Comparison of ENCODE assay signal across 12 mouse cellular contexts in genomic region chr1:191785108-191785507, GRCm38 (mm10). TPM values are rescaled to one million over a fixed set of nuclear protein-coding genes. Genes with fewer than 3 reads are reported as not detected.
DNase-seq lines count a peak whose midpoint lies in the region; ATAC-seq and TF ChIP-seq lines count a peak whose summit lies in the region.
"Had no signal": no experiment of that assay in that cellular context is flagged by ENCODE, and none has a peak within 500 bp of the region (broad histone marks: within the 10 kb centered on the region; RNA-seq: fewer than 3 reads in every experiment).

No protein-coding gene starts in this region.

- no peak for DNase-seq in embryonic facial prominence, embryonic 10.5 days (ENCODE audit: low spot score)
- no peak for DNase-seq in left cerebral cortex, adult 2 months (ENCODE audit: extremely low spot score in 1 of 2, low spot score in 2 of 2)
- no peak for DNase-seq in left cerebral cortex, postnatal 14 days (ENCODE audit: low spot score in 2 of 2)
- DNase-seq in Muller cell, postnatal 12 days (ENCODE audit: inconsistent ontology term) = peak; percentile 80
- DNase-seq in mesoderm, embryonic 11.5 days (ENCODE audit: low read depth, low spot score) = peak; percentile 20
- no peak for DNase-seq in gastrocnemius, postnatal 36 days
- no peak for DNase-seq in adrenal gland, postnatal 25 days
- DNase-seq: cerebellum, adult 18-20 months had no signal

- H3K27me3 ChIP-seq in embryonic facial prominence, embryonic 12.5 days = no peaks in the 10 kb centered on the region
- no peaks in the 10 kb centered on the region for H3K27me3 ChIP-seq in embryonic facial prominence, embryonic 10.5 days (replicated peaks; ENCODE audit: low read depth, poor library complexity, severe bottlenecking)
- H3K27me3 ChIP-seq: forebrain, embryonic 12.5 days; limb, embryonic 13.5 days had no signal

- no peak overlapping the region for H3K9ac ChIP-seq in embryonic facial prominence, embryonic 12.5 days
- H3K9ac ChIP-seq: forebrain, embryonic 12.5 days; limb, embryonic 13.5 days had no signal

- 0 out of 2 replicates have a peak, but pooled peaks cover 6% of the 10 kb centered on the region for H3K9me3 ChIP-seq in embryonic facial prominence, embryonic 12.5 days
- peaks cover 9% of the 10 kb centered on the region; the same call in 1 of the 2 replicates for H3K9me3 ChIP-seq in embryonic facial prominence, embryonic 10.5 days

- H3K4me1 ChIP-seq in embryonic facial prominence, embryonic 12.5 days = no peaks in the 10 kb centered on the region
- H3K4me1 ChIP-seq in embryonic facial prominence, embryonic 10.5 days = peaks cover 20% of the 10 kb centered on the region
- H3K4me1 ChIP-seq: limb, embryonic 13.5 days had no signal

- no peak overlapping the region for H3K4me3 ChIP-seq in embryonic facial prominence, embryonic 12.5 days
- H3K4me3 ChIP-seq in embryonic facial prominence, embryonic 10.5 days = no peak overlapping the region
- H3K4me3 ChIP-seq in left cerebral cortex, adult 2 months = no peak overlapping the region
- H3K4me3 ChIP-seq: forebrain, embryonic 12.5 days; limb, embryonic 13.5 days; midbrain, embryonic 10.5 days had no signal

- intact Hi-C loops in left cerebral cortex, adult 2 months (cut with DNase I) = no loop called here
- intact Hi-C loops in left cerebral cortex, postnatal 14 days (cut with DNase I) = no loop called here
- intact Hi-C loops in gastrocnemius, postnatal 36 days (cut with DNase I) = no loop called here

- 0 out of 2 replicates have a peak, but pooled peaks have one; percentile 15 for ATAC-seq in embryonic facial prominence, embryonic 12.5 days (ENCODE audit: insufficient number of reproducible peaks, insufficient read depth, low FRiP score, low TSS enrichment)

- 63% methylated on average over 11 of the region's 11 CpGs for whole genome bisulfite sequencing in embryonic facial prominence, embryonic 12.5 days
- WGBS in embryonic facial prominence, embryonic 10.5 days = 64% methylated on average over 11 of the region's 11 CpGs

- no peak overlapping the region for H3K27ac ChIP-seq in embryonic facial prominence, embryonic 12.5 days
- H3K27ac ChIP-seq in embryonic facial prominence, embryonic 10.5 days (replicated peaks) = no peak overlapping the region
- peak overlapping the region; percentile 53; the same call in 1 of the 2 replicates for H3K27ac ChIP-seq in left cerebral cortex, adult 2 months
- H3K27ac ChIP-seq: forebrain, embryonic 12.5 days; limb, embryonic 13.5 days; midbrain, embryonic 10.5 days had no signal

- H3K36me3 ChIP-seq in embryonic facial prominence, embryonic 12.5 days = peaks cover 2% of the 10 kb centered on the region
- H3K36me3 ChIP-seq in embryonic facial prominence, embryonic 10.5 days (replicated peaks) = peaks cover 18% of the 10 kb centered on the region

- TF ChIP-seq CTCF in left cerebral cortex, adult 2 months (IDR thresholded peaks at IDR 0.05) = no peak

- no peak overlapping the region for H3K4me2 ChIP-seq in embryonic facial prominence, embryonic 12.5 days (replicated peaks)
- H3K4me2 ChIP-seq: forebrain, embryonic 12.5 days; limb, embryonic 13.5 days had no signal

RNA-seq across cellular contexts. Expression of gene Nek2, which starts 36.1 kb away (rescaled TPM):
- polyA plus RNA-seq in embryonic facial prominence, embryonic 12.5 days (2016; fragmentation: Nextera tagmentation; extraction: Ambion mirVana) = 36.7 and 40.5 TPM in 2 replicates
- 60.0 and 62.2 TPM in 2 replicates for polyA plus RNA-seq in embryonic facial prominence, embryonic 10.5 days (2016; fragmentation: Nextera tagmentation; extraction: Ambion mirVana)
- 1 to 10 TPM; 1.2 to 1.3 TPM for total RNA-seq in left cerebral cortex, adult 2 months (2021)
- 1 to 10 TPM; 1.6 to 1.8 TPM for total RNA-seq in left cerebral cortex, postnatal 14 days (2021)
- total RNA-seq in gastrocnemius, postnatal 36 days (2021) = under 1 TPM; 0.47 to 0.54 TPM
- 6.7 and 6.8 TPM in 2 replicates for total RNA-seq in adrenal gland, postnatal 25 days (2021)

Comparison
In these comparisons a context has a peak if more than half of its experiments do, and no peak if none do; other contexts are left out.
1. DNase-seq: peak in Muller cell, postnatal 12 days (single experiment) and mesoderm, embryonic 11.5 days (single experiment); none in embryonic facial prominence, embryonic 10.5 days (single experiment), left cerebral cortex, adult 2 months (0 of 2), left cerebral cortex, postnatal 14 days (0 of 2), gastrocnemius, postnatal 36 days (0 of 2) and adrenal gland, postnatal 25 days (single experiment).